Mouse (Mus musculus) brain, adult 2 months (tissue): ENCODE results near the gene 4930426L09Rik.
"Not testable (repeated sequence)": the region's sequence is repeated elsewhere in the genome, so short reads cannot be mapped to it uniquely, and the experiment has no call there.

Experiments
- DNase-seq: peaks from one replicate; pipeline ENCODE4 v3.0.0; 2011; ENCODE audit warnings: low read depth, low spot score

Gene 4930426L09Rik

GRCm38 (mm10) chr2:18970461-18970860 is 27.7 kb upstream of the 4930426L09Rik start:
- no peak for DNase-seq

GRCm38 (mm10) chr2:18971564-18971963 is 26.6 kb upstream of the 4930426L09Rik start:
- no peak for DNase-seq

DNA sequence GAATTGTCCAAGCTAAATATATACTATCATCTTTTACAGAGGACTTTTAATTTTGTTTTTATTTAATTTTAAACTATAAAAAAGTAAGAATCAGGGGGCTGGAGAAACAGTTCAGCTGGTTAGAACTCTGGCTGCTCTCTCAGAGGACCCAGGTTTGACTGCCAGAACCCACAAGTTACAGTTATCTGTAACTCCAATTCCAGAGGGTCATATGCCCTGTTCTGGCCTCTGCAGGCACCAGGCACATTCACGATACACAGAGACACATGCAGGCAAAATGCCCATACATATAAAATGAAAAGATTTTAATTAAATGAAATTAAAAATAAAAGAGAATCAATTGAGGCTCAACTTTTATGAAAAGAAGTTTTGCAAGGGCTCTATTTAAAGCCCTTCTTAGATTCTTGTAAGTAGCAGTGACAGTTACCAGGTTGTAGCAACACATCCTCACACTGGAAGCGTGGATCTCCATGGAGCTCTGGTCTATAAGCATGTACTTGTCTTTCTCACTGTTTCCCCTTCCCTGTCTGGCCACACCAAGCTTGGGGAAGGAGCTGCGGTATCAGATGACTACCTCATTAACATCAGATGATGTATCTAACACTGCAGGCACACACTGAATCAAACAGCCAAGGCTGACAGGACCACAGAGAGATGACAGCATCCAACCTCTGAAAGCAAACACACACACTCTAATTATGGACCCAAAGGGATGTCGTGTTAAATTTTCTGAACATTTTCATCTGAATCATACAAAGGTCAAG is 23.1 kb upstream of the 4930426L09Rik start:
- no peak for DNase-seq

DNA sequence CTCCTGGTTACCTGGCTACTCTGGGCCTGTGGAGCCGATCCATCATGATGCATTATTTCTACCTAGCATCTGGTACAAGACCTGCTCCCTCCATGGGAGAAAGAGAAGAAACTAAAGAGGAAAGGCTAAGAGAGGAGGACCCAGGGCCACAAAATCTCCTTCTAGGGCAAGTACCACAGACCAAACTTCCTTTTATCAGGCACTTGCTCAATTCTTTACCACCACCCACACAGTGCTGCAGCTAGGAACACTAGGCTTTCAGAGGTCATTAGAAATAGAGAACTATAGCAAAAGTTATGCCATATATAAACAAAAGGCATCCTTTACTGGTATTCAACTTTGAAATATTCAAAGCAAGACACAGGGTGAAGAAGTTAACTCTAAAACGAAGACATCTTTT is 22.0 kb upstream of the 4930426L09Rik start:
- DNase-seq = no peak

DNA sequence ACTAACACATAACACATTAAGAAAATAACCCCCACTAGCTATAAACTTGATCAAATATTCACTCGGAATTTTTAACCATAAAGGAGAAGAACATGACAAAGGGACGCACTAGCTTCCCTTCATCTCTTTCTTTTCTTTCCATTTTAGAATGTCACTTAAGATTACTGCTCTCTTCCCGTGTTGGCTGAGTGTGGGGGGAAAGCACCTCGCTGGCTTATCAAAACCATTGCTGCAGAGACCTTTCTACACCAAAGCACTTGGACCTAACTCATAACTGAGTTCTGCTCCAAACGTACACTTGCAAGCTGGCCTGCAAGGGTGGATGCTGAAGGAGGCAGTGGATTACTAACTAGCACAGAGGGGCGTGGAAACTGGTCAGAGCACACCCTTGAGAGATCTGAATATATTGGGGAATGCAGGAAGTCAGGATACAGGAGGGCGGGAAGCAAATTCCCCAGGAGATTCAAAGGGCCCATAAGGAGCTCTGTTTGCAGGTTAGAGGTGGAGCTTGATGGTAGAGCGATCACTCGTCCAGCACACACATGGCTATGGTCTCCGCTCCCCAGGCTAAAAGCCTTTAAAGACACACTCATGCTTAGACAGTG is 20.8 kb upstream of the 4930426L09Rik start:
- no peak for DNase-seq

DNA sequence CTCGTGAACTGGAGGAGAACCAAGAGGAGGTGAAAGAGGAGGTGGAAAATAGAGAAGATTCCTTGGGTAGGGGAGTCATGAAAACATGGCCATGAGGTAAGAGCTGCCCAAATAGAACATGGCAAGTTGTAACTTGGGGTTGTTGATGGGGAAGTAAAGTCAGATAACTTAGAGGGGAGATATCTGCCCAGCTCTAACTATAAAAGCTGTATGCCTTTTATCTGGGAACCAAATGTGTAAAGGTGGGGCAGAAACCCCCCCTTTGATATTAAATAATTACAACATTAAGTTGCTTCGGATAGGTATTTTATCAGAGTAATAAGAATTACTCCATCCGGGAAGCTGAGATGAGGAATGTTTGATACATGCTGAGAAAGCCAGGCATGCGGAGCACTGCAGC is 19.1 kb upstream of the 4930426L09Rik start:
- DNase-seq = no peak

DNA sequence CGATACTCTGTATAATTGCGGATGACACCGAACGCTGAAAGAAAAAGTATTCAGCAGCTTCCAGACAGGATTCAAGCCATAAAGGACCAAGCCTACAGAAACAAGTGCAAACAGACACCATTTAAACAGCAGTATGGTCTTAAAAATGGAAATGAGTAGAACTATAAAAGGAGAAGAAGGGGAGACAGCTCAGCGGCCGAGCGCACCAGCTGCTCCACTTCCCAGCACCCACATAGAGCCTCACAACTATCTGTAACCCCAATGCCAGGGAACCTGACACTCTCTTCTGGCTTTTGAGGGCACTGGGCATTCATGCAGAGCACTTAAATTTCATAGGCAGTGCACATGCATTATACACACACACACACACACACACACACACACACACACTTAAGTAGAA is 18.5 kb upstream of the 4930426L09Rik start:
- DNase-seq = peak; percentile 49

DNA sequence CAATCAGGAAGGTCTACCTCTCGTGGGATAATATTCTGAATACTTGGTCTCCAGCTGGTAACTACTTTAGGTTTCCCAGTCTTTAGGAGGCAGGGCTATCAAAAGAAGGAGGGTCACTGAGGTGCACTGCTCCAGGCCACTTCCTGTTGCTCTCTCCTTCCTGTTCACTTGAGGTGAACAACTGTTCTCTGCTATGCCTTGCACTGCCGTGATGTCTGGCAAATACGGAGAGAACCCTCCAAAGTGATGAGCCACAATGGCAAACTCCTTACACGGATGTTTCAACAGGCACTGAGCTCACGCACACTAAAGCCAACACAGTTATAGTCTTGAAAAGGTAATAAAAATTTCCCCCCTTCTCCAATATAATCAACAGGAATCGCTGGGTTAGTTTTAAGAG is 15.6 kb upstream of the 4930426L09Rik start:
- DNase-seq = no peak

DNA sequence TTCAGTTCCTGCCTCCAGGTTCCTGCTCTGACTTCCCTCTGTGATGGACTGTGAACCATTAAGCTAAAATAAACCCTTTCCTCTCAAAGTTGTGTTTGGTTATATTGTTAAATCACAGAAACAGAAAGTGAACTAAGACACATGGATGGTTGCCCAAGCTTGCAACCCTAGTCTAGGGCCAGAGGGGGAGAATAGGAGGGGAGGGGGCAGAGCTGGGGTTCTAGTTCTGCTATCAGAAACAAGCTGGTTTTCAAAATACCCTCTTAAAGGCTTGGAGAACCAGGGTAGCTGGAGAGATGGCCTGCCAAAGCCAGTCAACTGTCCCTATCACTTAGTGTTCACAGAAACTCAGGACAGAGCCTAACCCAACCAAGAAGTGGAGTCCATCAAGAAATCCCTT is 14.6 kb upstream of the 4930426L09Rik start:
- no peak for DNase-seq

DNA sequence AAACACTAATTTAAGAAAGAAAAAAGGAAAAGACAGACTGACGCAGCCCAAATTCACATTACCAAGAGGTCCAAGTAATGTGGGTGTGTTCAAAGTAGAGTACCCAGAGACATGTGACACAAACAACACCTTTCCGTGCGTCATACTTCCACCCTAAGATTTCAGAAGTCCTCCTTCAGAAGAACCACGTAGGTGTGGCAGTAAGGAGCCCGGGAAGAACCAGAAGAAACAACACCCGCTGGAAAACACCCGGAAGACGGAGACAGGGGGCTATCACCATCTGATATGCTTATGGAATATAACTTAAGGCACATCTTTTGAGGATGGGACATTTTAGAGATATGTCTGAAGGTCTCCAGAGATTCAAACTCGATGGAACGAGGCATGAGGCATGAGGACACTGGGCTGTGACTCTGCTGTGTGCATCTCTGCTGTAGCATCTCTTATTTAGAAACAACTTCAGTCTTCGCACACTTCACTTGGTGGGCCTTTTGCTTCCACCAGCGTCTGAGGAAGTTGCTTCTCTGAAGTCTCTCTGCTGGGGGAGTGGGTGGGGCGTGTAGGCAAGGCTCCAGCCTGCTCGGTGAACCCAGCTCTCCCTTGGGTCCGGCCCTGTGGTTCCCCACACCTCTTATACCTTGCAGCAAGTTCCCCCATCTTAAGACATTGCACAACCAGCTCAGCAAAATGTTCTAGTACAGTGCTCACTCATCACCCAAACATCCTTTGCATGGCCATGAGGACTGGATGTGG is 13.9 kb upstream of the 4930426L09Rik start:
- DNase-seq = no peak

- DNase-seq = no peak
Observed at GRCm38 (mm10) chr2:18985506-18985905, 12.6 kb upstream of the 4930426L09Rik start.

- DNase-seq = peak; percentile 16
Observed at GRCm38 (mm10) chr2:18988885-18989284, 9.3 kb upstream of the 4930426L09Rik start.

DNA sequence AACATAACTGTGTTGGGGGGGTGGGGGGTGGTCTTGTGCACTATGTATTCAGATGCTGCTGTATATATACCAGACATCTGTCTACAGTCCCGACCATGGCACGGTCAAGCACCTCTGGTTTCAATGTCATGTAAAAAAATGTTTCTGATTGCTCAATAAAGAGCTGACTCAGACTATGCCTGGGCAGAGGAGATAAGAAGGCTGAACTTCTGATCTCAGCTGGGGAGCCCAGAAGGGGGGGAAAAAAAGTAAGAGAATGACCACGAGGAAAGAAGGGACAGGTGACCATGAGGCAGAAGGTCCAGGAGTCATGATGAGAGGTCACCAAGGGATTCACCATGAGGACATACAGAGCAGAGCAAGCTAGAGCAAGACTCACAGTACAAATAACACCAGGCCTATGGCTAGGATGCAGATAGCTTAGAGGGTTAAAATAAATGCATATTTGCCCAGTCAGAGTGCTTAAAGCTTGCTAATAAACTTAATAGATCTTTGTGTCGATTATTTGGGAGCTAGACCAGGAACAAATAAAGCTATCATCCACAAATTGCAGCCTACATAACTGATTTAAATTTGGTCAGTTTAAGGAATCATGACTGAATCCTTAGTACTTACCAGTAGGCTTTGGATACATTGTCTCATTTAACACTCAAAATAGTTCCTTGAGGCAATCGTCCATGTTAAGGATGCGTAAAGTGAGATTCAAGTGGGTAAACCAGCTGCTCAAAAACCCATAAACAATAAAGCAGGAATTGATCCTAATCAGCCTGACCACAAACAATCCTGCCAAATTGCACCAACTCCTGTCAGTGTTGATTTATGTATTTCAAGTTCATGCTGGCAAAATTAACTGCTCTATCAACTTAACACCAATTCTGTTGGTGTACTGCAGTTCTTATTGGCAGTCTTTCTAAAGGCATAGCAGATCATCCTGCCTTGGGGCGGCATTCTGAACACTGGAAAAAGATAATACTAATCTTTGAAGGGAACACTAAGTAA is 5.3 kb upstream of the 4930426L09Rik start:
- no peak for DNase-seq

GRCm38 (mm10) chr2:18996451-18997211 is 1.5 kb upstream of the 4930426L09Rik start:
- DNase-seq = peak; percentile 38

DNA sequence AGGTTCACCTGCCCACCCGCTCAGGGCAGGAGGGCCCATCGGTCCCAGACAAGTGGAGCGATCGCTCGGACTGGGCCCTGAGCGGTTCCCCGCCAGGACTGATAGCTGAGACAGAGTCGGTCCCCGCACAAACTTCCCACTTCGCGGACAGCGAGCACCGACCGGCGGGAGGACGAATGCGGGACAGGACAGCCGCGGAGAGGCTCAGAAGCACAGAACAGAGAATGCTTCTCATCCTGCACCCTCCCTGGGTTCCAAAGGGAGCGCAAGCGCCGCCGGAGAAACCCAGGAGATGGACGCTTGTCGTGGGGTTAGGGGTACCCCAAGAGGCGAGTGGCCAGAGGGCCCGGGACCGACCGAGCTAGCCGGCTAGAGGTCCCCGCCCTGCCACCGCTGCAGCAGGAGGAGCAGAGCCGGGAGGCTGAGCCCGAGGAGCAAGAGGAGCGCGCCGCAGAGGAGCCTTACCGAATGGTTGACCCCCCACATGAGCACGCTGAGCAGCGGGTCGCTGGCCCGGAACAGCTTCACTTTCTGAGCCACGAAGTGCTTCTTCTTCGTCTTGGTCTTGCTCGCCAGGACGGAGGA is 664 bp upstream of the 4930426L09Rik start:
- DNase-seq = peak; percentile 60

DNA sequence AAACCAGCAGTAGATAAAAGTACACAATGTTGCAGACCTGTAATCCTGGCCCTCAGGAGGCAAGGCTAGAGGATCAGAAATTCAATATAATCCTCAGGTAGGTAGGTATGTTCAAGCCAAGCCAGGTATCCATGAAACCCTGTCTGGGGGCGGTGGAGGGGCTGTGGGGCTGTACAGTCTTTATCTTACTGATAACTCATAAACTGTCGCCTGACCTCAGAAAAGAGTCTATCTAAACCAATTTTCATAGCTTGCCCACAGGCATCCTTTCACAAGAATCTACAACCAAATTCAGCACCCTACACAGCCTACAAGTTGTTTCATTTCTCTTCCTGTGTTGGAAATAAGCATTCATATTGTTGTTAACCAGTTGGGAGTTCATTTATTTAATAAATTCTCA is 1.3 kb downstream of the 4930426L09Rik start:
- no peak for DNase-seq

DNA sequence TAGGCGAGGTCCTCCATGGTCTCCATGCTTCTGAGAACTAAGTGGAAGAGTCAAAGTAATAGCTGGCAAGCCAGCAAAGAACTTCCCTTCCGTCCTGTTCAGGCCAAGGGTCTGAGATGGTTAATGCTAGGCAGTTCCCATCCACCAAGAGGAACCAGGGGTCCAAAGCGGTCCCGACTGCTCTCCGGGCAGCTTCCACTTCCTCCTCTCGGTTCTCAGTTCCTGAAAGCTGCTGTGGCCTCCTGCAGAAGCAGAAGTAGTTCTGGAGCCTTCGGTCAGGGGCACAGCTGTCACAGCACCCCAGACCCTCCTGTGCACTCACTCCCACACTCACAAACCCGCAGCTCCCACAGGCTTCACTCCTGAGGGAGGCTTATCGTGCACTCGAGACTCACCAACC is 6.7 kb downstream of the 4930426L09Rik start:
- peak; percentile 55 for DNase-seq

DNA sequence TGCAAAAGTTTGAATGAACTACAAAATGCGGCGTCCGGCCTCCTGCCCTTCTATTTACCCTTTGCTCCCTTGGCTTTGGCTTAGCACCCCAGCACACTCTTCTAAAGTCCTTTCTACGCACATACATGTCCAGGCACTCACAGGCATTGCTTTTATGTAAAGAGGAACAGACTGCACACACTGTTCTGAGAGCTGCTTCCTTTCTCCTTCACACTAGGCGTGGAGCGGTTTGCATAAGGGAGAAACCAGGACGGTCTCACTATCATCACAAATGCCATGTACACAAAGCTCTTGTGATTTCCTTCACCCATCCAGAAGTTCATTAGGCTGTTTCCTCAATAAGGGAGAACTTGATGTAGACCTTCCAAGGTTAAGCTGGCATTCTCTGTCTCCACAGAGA is 8.0 kb downstream of the 4930426L09Rik start:
- DNase-seq = peak; percentile 15

GRCm38 (mm10) chr2:19007580-19007979 is 9.4 kb downstream of the 4930426L09Rik start:
- no peak for DNase-seq

DNA sequence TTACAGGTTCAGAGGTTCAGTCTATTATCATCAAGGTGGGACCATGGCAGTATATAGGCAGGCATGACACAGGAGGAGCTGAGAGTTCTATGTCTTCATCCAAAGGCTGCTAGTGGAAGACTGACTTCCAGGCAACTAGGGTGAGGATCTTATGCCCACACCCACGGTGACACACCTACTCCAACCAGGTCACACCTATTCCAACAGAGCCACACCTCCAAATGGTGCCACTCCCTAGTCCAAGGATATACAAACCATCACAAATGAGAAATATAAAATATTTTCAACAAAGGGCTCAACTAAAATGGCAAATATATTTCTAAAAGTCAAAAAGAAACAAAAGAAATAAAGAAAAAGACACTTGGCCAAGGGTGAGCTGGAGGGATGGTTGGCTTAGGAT is 12.4 kb downstream of the 4930426L09Rik start:
- not testable (repeated sequence) for DNase-seq
